ENCODE assay signal across 25 mouse cellular contexts in the genomic region with DNA sequence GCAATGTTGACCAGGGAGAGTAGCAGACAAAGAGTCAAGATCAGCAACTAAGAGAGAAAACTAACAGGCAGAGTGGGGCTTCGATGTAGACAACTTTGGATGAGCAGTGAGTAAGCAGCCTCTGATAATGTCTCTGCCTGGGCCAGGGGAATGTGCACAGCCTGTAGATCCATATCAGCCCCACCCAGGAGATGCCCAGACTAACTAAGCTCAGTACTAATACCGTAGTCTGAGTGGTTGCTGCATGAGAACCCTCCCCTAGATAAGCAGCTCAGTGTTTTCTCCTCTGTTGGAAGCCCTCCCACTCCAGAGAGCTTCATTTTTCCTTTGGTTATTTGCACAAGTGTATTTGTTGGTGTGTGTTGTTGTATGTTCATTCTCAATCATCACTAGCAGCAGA. TPM values are rescaled to one million over a fixed set of nuclear protein-coding genes. Genes with fewer than 3 reads are reported as not detected.
A peak's percentile ranks its signal among the peaks of the same experiment; 100 is the strongest.
DNase-seq lines count a peak whose midpoint lies in the region; ATAC-seq and TF ChIP-seq lines count a peak whose summit lies in the region.
"Had no signal": no experiment of that assay in that cellular context is flagged by ENCODE, and none has a peak within 500 bp of the region (broad histone marks: within the 10 kb centered on the region; RNA-seq: fewer than 3 reads in every experiment).

No protein-coding gene starts in this region.

- no peak for DNase-seq in heart, embryonic 10.5 days (ENCODE audit: low spot score)
- DNase-seq in heart, postnatal 10 days, result no peak
- DNase-seq in kidney, adult 2 months, result no peak
- DNase-seq in kidney, adult 8-10 months, result no peak
- DNase-seq in lung, adult 18-20 months, result no peak
- DNase-seq in spleen, adult 18-20 months, result no peak
- DNase-seq: adrenal gland, postnatal 25 days; cerebellum, adult 11 months; cerebellum, postnatal 14 days; kidney, postnatal 4 days; layer of hippocampus, adult 9-11 months; liver, postnatal 0 days; thymus, postnatal 25 days had no signal

- peak overlapping the region; percentile 83 for H3K27ac ChIP-seq in heart, embryonic 10.5 days
- H3K27ac ChIP-seq in kidney, adult 2 months (ENCODE audit: insufficient read depth, low read depth, low read length), result 0 out of 2 replicates have a peak overlapping the region, but pooled peaks have one; percentile 5
- H3K27ac ChIP-seq in lung, embryonic 16.5 days (ENCODE audit: low read length), result peak overlapping the region; percentile 36
- H3K27ac ChIP-seq: embryonic facial prominence, embryonic 13.5 days; forebrain, embryonic 15.5 days; hindbrain, embryonic 13.5 days; limb, embryonic 10.5 days; midbrain, embryonic 15.5 days; neural tube, embryonic 15.5 days had no signal

- H3K27me3 ChIP-seq in heart, embryonic 10.5 days (ENCODE audit: insufficient read depth, poor library complexity, severe bottlenecking), result no peaks in the 10 kb centered on the region
- no peaks in the 10 kb centered on the region for H3K27me3 ChIP-seq in kidney, adult 2 months (replicated peaks; ENCODE audit: control insufficient read depth, insufficient read depth, low read length)
- no peaks in the 10 kb centered on the region for H3K27me3 ChIP-seq in lung, embryonic 16.5 days (ENCODE audit: control insufficient read depth, insufficient read depth, low read depth, low read length)
- H3K27me3 ChIP-seq: CH12.LX; embryonic facial prominence, embryonic 13.5 days; forebrain, embryonic 15.5 days; hindbrain, embryonic 13.5 days; midbrain, embryonic 15.5 days; neural tube, embryonic 15.5 days had no signal

- TF ChIP-seq CTCF in kidney, adult 2 months (conservative IDR thresholded peaks at IDR 0.05; ENCODE audit: insufficient read depth, insufficient read length, low read depth, low read length), result no peak

- WGBS in heart, embryonic 10.5 days, result 45% methylated on average over 2 of the region's 2 CpGs
- WGBS in kidney, adult 2 months, result 73% methylated on average over 2 of the region's 2 CpGs
- WGBS in lung, embryonic 16.5 days, result 61% methylated on average over 2 of the region's 2 CpGs

- no peaks in the 10 kb centered on the region for H3K9me3 ChIP-seq in heart, embryonic 10.5 days
- no peaks in the 10 kb centered on the region for H3K9me3 ChIP-seq in lung, embryonic 16.5 days (ENCODE audit: control insufficient read depth, low read length)
- H3K9me3 ChIP-seq: embryonic facial prominence, embryonic 13.5 days; forebrain, embryonic 15.5 days; hindbrain, embryonic 13.5 days; limb, embryonic 10.5 days; megakaryocyte, embryonic 14.5 days; midbrain, embryonic 15.5 days; neural tube, embryonic 15.5 days had no signal

- no peak for TF ChIP-seq POLR2A in kidney, adult 2 months (IDR thresholded peaks at IDR 0.05; ENCODE audit: low read depth, low read length)

- H3K4me1 ChIP-seq in heart, embryonic 10.5 days, result peaks cover 38% of the 10 kb centered on the region
- H3K4me1 ChIP-seq in kidney, adult 2 months (ENCODE audit: control insufficient read depth, insufficient read depth, low read length), result no peaks in the 10 kb centered on the region; the same call in 1 of the 2 replicates
- H3K4me1 ChIP-seq in lung, embryonic 16.5 days (replicated peaks; ENCODE audit: control insufficient read depth, insufficient read depth, low read length), result peaks cover 6% of the 10 kb centered on the region
- H3K4me1 ChIP-seq: forebrain, embryonic 15.5 days; hindbrain, embryonic 13.5 days; limb, embryonic 10.5 days; midbrain, embryonic 15.5 days; neural tube, embryonic 15.5 days had no signal

- no peak overlapping the region for H3K4me3 ChIP-seq in heart, embryonic 10.5 days
- H3K4me3 ChIP-seq in kidney, adult 2 months (ENCODE audit: insufficient read depth, low read depth, low read length), result no peak overlapping the region
- no peak overlapping the region for H3K4me3 ChIP-seq in lung, embryonic 16.5 days (ENCODE audit: low read length)
- H3K4me3 ChIP-seq: embryonic facial prominence, embryonic 13.5 days; forebrain, embryonic 15.5 days; hindbrain, embryonic 13.5 days; limb, embryonic 10.5 days; megakaryocyte, embryonic 14.5 days; midbrain, embryonic 15.5 days; neural tube, embryonic 15.5 days had no signal

- no peak overlapping the region for H3K4me2 ChIP-seq in lung, embryonic 16.5 days (ENCODE audit: low read depth, low read length)
- H3K4me2 ChIP-seq: embryonic facial prominence, embryonic 13.5 days; forebrain, embryonic 15.5 days; hindbrain, embryonic 13.5 days; midbrain, embryonic 15.5 days; neural tube, embryonic 15.5 days had no signal

- intact Hi-C loops in heart, postnatal 10 days (cut with DNase I), result no loop called here

- no peak for ATAC-seq in lung, embryonic 16.5 days (ENCODE audit: low read depth)
- ATAC-seq: forebrain, embryonic 15.5 days; liver, postnatal 0 days; midbrain, embryonic 15.5 days had no signal

- H3K36me3 ChIP-seq in heart, embryonic 10.5 days, result no peaks in the 10 kb centered on the region
- H3K36me3 ChIP-seq in kidney, adult 2 months (ENCODE audit: control insufficient read depth, insufficient read depth, low read length), result no peaks in the 10 kb centered on the region
- H3K36me3 ChIP-seq in lung, embryonic 16.5 days (ENCODE audit: control insufficient read depth, insufficient read depth, low read length), result no peaks in the 10 kb centered on the region
- H3K36me3 ChIP-seq: embryonic facial prominence, embryonic 13.5 days; forebrain, embryonic 15.5 days; hindbrain, embryonic 13.5 days; limb, embryonic 10.5 days; midbrain, embryonic 15.5 days; neural tube, embryonic 15.5 days had no signal

- H3K9ac ChIP-seq in lung, embryonic 16.5 days (ENCODE audit: low read length), result no peak overlapping the region
- H3K9ac ChIP-seq: embryonic facial prominence, embryonic 13.5 days; forebrain, embryonic 15.5 days; hindbrain, embryonic 13.5 days; liver, postnatal 0 days; midbrain, embryonic 15.5 days; neural tube, embryonic 15.5 days had no signal

RNA-seq across cellular contexts. Expression of a gene that starts 28.6 kb away (rescaled TPM):
- polyA plus RNA-seq in heart, embryonic 10.5 days (2016; fragmentation: Nextera tagmentation; extraction: Ambion mirVana), result not detected in 2 replicates
- total RNA-seq in heart, postnatal 10 days (2021), result 1 to 10 TPM in 1 of 2 experiments, under 1 TPM in 1; 0.74 to 1.5 TPM
- 0.11 TPM in 1 of 2 replicates, not detected in the other for polyA plus RNA-seq in kidney, adult 2 months (2012; rRNA removed)
- polyA plus RNA-seq in lung, embryonic 16.5 days (2015; fragmentation: Nextera tagmentation; extraction: Ambion mirVana), result not detected in 2 replicates
- total RNA-seq: adrenal gland, postnatal 25 days; CH12.LX; left cerebral cortex, adult 8-10 months; MEL had no signal
- polyA plus RNA-seq: embryonic facial prominence, embryonic 13.5 days; forebrain, embryonic 15.5 days; hindbrain, embryonic 13.5 days; intestine, embryonic 14.5 days; limb, embryonic 10.5 days; liver, postnatal 0 days; midbrain, embryonic 15.5 days had no signal

RNA-seq across cellular contexts. Expression of a gene that starts 38.3 kb away (rescaled TPM):
- 11.1 and 16.2 TPM in 2 replicates for polyA plus RNA-seq in heart, embryonic 10.5 days (2016; fragmentation: Nextera tagmentation; extraction: Ambion mirVana)
- total RNA-seq in heart, postnatal 10 days (2021), result 10 to 100 TPM; 23.9 to 33.8 TPM
- 6.1 and 7.1 TPM in 2 replicates for polyA plus RNA-seq in kidney, adult 2 months (2012; rRNA removed)
- polyA plus RNA-seq in lung, embryonic 16.5 days (2015; fragmentation: Nextera tagmentation; extraction: Ambion mirVana), result 42.3 and 48.9 TPM in 2 replicates

Comparison
In these comparisons a context has a peak if more than half of its experiments do, and no peak if none do; other contexts are left out.
1. H3K27ac ChIP-seq: peak in every context shown above with its lines; median percentile 83 in heart, embryonic 10.5 days; 36 in lung, embryonic 16.5 days; 5 in kidney, adult 2 months.